Mouse (Mus musculus) embryo, embryonic 11.5 days (tissue): ENCODE measurements around the gene Strada.

Experiments
- DNase-seq: peaks from one replicate; pipeline ENCODE4 v3.0.0-alpha.2; 2012; ENCODE audit warnings: low read depth, low spot score

The Strada gene

DNA sequence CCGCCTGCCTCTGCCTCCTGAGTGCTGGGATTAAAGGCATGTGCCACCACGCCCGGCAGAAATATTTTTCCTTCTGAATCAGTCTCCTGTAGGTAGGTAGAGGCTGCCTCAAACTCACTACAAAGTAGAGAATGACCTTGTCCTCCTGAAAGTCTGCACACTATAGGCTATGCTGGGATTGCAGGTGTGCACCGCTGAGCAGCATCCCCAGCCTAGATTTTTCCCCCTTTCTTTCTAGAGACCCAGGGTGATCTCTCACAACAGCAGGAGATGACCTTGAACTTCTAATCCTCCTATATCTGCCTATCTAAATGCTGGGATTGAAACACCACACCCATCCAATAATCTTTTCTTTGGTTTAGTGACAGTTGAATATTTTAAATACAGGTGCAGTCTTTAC is 14.6 kb downstream of the Strada start:
- DNase-seq, result no peak

DNA sequence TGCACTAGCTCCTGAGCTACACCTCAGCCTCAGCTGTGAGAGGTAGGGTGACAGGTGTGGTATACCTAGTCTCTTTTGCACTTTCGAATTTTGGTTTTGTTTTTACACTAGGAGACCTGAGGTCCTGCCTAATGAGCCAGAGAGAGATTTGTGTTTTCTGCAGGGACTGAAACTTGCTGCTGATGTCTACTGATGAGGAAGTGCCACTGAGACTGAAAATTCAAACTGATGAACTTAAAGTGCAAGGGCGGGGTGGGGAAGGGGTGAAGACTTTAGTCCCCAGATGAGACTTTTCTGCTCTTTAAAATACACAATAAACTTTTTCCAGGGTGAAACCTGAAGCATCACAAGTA is 21.5 kb downstream of the Strada start:
- DNase-seq, result no peak

DNA sequence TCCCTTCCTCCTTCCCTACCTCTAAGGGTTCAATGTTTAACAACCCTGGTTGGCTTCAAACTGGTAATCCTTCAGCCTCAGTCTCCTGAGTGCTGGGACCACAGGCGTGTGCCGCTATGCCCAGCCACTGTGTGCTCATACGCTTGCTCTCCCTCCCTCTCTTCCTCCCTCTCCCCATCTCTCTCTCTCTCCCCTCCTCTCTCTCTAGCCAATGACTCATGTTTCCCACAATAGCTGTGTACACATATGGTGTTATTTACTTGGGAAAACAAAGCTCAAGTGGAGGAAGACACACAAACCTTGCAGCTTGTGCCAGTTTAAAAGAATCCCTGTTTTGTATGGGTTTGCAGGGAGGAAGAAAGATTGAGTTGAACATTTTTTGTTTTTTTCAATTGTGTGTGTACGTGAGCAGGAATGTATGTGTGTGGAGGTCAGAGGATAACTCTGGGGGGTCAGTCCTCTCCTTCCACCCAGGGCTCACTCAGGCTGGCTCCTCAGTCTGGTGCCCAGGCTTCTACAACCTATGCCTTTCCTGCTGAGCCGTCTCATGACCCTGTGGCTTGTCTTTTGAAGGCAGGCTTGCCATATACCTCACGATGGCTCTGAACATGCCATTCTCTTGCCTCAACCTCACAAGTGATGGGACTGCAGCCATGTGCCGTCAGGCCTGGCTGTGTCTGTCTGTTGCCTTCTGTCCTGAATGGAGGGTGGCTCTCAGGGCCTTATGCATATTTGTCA is 22.1 kb downstream of the Strada start:
- DNase-seq, result no peak

DNA sequence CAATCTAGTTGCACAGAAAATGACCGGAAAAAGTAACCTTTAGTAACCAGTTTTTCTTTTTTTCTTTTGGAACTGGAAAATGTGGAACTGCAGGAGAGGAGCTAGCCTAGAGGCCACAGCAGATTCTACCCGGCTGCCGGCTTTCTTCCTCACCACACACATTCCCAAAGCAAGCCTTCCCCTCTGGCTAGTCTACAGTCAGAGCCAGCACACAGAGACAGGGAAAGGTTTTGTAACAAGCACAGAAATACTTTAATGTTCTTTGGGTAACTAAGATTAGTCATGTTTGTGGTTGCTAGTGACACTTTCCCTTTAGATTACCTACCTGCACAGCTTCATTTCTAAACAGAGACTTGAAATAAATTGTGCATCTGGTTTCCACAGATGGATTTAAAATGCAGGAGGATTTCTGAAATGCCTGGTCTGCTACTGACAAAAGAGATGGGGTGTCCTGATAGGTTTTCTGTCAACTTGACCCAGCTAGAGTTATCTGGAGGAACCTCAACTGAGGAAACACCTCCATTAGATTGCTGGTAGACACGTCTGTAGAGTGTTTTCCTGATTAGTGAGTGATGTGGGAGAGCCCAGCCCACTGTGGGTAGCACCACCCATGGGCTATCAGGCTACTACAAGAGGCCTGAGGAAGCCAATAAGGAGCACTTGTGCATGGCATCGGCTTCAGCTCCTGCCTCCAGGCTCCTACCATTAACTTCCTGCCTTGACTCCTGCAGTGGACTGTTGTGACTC is 23.8 kb downstream of the Strada start:
- DNase-seq, result no peak

DNA sequence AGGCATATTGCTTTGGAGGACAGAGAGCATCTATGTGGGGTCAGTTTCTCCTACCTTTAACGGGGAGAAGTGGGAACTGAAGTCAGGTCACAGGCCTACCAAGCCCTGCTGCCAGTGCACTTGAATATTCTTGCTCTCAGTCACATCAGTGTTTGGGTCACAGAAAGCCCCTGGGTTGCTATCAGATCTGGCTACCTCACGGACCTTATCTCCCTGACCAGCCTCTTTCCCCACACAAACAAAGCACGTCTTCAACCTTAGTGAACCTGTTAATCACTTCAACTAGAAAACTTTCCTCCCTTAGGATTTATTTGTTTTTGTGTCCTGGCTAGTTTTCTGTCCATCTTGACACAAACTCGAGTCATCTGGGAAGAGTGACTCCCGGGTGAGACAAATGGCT is 25.6 kb downstream of the Strada start:
- DNase-seq, result no peak

DNA sequence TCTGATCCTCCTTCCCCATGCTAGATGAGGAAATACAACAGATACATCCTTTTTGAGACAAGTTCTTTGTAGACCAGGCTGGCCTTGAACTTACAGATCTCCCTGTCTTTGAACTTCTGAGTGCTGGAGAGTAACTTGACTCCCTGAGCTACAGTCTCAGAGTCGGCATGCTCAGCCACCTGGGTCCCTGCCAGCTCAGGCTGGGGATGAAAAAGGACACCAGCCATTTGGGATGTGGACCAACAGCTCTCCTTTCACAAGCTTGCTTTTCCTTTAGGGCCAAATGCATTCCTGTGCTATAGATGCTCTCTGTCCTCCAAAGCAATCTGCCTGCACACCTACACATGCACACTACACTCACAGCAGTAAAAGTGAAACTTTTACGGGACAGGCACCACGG is 26.9 kb downstream of the Strada start:
- DNase-seq, result no peak

DNA sequence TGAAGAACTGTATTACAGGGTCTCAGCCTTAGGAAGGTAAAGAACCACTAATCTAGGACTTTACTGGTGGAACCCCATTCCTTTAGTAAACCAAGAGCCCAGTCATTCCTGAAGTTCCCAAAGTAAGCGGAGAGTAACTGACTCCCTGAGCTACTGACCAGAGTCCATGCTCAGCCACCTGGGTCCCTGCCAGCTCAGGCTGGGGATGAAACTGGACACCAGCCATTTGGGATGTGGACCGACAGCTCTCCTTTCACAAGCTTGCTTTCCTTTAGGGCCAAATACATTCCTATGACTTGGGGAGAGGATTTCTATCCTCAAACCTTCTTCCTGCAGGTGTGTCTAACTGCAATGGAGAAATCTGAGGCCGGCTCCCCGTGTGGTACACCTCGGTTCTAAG is 27.6 kb downstream of the Strada start:
- DNase-seq, result no peak

DNA sequence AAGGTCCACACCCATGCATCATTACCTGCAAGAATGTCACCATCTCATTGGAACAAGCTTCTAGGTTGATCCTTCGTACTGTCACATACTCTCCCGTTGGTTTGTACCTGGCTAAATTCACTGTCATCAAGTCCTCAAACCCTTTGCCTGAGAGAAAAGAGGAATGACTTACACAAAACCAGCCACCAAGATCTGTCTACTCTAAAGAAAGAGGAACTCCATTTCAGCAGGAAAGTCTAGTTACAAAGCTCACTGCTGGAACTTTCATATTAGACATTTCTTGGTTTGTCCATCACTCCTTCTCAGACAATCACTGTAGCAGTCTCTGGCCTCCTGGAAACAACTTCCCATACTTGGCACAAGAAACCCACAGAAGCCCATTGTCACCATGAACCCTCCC is 28.7 kb downstream of the Strada start:
- no peak for DNase-seq

DNA sequence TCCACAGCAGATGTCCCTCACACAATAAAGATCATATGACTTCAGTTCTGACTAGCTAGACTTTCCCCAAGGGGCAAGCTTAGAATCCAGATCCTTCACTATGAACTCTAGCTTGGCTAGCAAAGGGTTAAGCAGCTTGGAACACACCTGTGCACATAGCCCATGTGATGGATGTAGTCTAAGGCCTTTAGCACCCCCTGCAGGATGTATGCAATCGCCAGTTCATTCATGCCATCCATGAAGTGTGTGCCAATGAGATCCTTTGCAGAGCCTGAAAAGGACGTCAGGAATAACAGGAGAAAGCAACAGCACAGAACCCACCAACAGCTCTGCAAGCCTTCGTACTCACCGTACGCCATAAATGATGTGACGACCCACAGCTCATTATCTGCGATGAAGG is 31.2 kb downstream of the Strada start:
- DNase-seq, result no peak

DNA sequence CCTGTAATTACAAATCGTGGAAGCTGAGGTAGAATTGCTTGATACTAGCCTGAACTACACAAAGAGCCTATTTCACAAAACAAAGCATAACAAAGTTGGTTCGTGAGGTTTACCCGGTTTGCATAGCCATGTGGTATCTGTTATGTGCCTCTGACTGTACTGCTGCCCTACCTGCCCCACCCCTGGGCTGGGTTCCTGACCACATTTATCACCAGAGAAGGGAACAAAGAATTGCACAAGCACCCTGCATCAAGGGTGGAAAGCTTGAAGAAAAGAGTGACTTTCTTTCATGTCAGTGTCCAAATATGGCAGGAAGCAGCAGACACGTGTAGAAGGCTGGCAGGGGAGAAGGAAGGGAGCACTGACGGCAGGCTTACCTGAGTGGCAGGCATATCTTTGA is 34.5 kb downstream of the Strada start:
- no peak for DNase-seq

DNA sequence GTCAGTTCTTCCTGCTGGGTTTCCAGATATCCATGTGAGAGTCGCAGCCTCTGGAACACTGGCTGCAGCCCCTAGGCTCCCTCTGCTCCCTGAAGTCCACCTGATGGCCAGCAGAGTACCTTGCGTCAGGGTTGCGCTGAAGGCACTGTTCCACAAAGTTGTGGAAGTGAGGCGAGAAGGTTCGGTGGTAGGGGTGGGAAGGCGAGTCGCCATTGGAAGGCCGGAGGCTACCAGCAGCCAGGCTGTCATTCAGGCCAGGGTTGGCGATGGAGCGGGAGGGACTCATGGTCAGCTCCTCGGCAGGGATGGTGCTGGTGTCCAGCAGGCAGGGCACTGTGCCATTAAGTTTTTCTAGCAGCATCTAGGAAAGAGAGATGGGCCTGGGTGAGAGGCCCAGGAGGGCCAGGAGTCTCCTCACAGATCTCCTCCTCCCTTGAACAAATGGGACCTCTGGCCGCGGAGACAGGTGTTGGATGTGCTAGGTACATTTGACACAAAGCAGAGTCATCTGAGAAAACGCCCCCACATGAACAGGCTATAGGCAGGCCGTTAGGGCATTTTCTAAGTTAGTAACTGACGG is 37.3 kb downstream of the Strada start:
- DNase-seq, result no peak

DNA sequence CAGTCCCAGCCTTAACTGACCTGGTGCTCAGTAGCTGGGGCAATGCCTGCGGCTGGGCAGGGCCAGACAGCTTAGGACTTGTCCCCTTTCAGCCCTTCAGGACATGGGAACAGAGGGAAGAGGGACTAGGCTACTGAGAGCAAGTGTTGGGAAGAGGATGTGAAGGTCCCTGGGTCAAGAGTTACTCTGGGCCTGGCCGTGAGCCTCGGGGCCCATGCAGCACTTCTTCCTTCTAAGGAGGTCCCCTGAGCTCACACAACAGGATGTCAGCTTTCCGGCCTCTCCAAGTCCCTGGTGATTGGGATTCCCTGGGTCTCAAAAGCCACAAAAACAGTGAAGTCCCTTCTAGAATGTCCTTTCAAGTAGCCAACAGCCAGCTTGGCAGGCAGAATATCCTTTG is 38.4 kb downstream of the Strada start:
- no peak for DNase-seq

DNA sequence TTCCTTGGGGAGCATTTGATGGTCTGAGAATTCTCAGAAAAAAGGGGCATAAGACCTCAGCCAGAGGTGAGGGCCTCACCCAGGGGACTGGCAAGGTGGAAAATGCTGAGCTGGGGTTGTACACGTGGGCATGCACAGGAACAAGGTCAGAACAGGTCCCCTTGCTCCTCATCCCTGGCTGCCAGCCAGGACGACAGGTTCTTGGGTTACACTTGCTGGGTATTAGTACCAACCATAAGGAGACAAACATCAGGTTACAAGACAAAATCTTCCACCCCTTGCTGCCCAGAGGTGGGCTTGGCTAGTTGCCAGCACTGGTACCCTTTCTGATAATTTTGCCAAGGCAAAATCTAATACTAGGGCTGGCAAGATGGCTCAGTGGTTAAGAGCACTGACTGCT is 39.7 kb downstream of the Strada start:
- no peak for DNase-seq

DNA sequence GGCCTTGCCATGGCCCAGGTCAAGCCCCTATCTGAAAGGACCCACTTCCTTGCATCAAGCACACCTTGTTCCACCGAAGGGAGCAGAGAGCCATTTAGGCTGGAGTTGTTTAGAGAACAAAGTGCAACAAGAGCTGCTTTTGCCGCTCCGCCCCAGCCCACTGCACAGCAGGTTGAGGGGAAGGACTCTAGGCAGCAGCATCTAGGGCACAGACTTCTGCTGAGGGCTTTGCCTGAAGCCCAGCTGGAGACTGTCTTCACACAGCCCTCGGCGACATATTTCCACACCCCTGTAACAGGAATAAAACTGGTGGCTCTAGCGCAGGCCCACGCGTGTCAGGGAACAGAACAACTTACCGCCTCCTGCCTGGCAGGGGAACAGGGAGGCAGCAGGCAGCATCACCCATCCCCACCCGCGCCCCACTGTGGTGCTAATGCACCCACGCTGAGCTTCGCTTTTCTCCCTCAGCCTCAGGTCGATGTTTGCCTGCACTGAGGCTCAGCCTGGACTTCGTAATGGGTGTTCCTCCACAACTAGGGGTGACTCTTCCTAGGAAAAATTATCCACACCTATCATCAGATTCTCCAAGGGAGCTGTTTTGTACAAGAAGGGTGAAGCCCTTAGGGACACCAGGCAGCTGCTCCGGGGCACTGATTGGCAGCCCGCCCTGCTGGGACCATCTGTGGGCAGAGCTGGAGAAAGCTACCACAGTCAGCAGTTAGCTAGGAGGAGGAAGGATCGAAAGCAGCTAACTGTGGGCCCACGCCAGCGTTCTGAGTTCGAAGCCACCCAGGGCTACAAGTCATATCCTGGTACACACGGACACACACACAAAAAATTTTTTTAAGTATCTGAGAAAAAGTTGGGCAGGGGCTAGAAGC is 40.9 kb downstream of the Strada start, which contains the start of the genes Gm10840 and Limd2:
TSS of gene Gm10840 (plus strand) at position 10 of the 881 bp plus-strand sequence.
TSS of gene Limd2 (minus strand) at position 20 of the 881 bp plus-strand sequence.
- DNase-seq, result peak; percentile 43

DNA sequence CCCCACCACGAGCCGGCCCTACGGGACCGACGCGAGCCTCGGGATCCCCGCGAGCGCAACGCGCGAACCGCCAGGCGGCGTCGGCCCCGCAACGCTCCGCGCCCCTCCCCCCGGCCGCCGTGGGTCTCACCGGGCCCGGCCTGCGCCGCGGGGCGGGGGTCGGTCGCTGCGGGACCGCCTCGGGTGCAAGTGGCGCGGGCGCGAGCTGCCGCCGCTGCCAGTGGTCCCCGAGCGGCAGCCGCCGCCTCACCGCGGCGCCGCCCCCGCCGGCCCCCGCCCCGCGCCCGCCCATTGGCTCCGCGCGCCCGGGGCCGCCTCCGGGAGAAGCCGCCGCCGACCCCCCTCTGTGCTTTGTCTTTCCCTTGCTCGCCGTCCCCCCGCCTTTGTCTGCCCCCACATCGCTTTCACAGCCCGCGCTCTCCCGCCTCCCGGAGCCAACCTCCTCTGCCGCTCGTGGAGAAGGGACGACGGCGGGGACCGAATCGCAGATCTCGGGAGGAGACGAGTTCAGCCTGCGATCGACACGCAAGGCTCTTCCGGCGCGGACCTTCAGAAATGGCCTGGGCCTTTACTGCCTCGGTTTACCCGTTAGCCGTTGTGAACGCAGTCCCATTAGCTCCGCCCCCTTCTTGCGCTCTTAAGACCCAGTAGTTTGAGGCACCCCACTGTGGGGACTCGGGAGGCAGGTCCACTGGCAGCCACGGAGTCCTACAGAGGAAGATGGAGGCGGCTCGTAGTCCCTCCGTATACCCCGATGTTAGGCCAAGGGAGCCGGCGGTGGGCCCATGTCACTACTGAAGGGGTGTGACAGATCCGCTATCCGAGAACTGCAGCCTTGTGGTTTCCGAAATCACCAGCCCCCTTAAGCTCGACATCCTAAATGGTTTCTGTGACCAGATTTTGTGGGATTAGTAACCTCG is 41.8 kb downstream of the Strada start:
- peak; percentile 67 for DNase-seq

DNA sequence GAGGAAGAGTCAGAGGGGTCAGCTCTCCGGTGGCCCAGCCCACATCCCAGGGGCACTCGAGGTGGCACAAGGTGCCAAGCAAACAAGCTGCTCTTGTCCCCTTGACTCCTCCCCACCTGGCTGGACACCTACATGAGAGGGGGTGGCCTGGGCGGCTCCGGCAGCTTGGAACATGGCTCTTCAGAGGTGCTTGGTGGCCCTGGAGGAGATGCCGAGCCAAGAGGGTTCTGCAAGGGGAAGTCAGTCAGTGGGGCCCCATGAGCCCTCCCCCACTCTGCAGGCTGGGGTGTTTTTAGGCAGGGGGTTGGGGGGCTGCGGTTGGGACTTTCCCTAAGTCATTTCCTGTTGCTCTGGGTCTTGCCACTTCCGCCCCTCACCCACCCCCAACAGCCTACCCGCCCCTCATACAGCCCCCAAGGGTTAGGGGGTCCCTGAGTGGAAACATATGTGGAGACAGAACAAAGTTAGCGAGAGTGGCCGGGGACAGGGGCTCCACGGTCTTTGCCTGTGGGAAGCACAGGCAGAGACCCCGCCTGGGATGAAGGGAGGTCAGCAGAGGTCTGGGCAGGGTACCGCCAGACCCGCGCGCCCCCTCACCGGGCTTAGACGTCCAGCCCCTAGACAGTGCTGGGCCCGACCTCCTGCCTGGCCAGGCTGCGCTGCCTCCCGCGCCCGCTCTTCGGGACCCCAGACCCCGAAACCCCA is 42.6 kb downstream of the Strada start:
- peak; percentile 35 for DNase-seq

DNA sequence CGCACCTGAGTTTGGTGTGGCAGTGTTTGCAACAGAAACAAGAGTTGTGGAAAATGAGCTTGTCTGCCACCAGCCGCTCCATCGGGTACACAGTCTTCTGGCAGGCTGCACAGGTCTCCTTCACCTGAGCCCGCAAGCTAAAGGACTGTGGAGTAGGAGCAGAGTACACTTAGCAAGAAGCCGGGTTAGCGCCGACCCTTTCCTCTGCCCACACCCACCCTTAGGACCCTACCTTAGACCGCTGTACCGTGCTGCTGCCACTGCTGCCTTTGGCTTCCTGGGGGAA is 43.1 kb downstream of the Strada start:
- DNase-seq, result no peak

DNA sequence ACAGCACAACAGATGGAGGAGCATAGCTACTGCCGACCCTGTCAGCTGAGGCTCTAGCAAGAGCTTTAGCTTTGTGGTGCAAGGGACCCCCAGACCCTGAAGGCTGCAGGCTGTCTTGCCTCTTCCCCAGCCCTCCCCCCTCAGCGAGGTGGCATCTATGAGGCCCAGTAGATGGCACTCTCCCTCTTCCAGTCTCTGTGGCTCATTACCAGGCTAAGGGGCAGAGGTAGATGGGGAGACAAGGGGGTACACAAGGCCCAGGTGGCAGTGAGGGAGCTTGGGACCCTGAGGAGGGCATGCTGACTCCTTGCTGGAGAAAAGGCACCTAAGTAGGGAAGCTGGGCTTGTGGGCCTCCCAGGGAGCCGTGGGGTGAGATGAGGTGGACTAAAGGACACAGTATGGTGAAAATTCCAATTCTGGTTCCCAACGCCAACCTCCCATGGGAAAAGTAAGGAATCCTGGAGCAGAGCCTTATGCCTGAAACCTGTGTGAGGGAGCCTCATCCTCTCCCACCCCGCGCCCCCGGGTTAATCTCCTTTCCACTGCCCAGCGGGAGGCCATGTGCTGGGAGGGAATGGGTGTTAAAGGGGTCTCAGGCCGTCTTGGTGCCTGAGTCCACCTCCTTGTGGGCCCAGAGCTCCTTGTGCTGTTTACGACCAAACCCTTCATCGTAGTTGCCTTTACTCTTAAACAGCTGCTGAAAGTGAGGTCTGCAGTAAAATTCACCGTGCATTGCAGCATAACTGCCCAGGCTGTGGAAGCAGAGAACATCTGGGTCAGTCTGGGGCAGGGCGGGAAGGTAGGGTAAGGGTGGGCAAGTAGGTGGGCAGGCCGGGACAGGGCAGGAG is 43.7 kb downstream of the Strada start:
- no peak for DNase-seq

DNA sequence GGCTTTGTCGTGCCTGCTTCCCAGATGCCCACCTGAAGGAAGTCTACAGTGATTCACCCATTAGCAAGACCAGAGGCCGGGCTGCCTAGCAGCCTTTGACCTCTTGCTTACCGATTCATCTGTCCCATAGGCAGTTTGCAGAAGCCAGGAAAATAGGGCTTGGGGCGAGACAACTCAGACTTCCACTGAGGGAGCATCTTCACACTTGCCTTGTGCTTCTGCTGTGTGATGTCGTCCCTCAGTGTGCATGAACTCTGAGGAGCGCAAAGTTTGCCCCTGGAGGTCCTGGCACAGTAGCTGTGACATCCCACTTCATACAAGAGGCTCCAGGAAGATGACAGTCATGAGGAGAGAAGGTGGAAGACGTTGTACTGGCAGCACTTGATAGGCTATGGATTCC is 44.8 kb downstream of the Strada start:
- DNase-seq, result no peak

DNA sequence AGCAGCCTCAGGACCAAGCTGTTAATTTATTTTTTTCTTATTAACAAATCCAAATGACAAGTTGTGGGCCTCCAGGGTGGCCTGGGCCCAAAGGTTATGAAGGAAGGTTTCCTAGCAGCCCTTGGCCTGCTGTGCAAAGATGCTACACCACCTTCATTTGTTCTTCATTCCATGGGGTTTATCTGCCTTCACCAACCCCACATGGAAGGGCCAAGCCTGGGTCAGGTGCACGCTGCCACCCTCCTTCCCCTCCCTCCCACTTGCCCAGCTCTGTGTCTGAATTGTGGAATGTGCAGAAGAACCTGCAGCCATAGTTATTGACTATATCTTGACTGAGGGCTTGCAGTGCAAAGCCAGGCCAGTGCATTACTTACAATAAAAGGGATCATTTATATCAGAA is 45.7 kb downstream of the Strada start:
- DNase-seq, result no peak
